Mouse (Mus musculus) MEL (cell line): ENCODE measurements around the gene Kif7.

ENCODE experiments used
- EP300 ChIP-seq, 2 experiments: IDR thresholded peaks; 2 replicates each; pipeline ENCODE4 v1.6.1; 2011; ENCODE audit warnings: improper control_type of control experiment in 2 of 2, low read length in 2 of 2, low read depth in 1 of 2, mild to moderate bottlenecking in 1 of 2
- MAFK ChIP-seq: IDR thresholded peaks from 2 replicates; pipeline ENCODE4 v1.6.1; 2011; ENCODE audit warnings: low read depth, mild to moderate bottlenecking, low read length, improper control_type of control experiment, borderline replicate concordance
- USF2 ChIP-seq, 2 experiments: IDR thresholded peaks; 2 replicates each; pipeline ENCODE4 v1.6.1; 2011 to 2012; ENCODE audit warnings: improper control_type of control experiment in 2 of 2, low read length in 2 of 2, borderline replicate concordance in 1 of 2, inconsistent platforms in 1 of 2, low read depth in 1 of 2, mild to moderate bottlenecking in 1 of 2; ENCODE audit not compliant: insufficient read depth in 1 of 2
- ZMIZ1 ChIP-seq: IDR thresholded peaks from 2 replicates; pipeline ENCODE4 v1.6.1; 2012; ENCODE audit warnings: low read depth, mild to moderate bottlenecking, inconsistent platforms, low read length, improper control_type of control experiment, moderate library complexity

DNA sequence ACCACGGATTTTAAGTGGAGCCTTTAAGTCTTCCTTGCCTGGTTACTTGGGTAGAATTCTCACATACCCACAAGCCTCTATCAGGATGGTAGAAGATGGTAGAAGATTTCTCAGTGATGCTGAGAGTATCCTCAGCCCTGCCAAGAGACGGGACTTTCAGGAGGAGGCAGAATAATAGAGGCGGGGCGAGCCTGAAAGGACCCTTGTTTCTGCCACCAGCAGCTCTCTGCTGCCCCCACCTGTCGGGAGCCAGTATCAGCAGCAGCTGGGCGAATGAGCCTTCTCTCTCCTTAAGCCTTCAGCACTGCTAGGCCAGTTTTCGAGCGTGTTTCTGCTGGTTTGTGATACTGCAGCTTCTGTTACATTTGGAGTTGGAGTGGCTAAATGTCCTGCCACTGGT, 13.6 kb upstream of the Kif7 start:
- no peak for TF ChIP-seq MAFK
- no peak for TF ChIP-seq USF2 (IDR thresholded peaks at IDR 0.05; ENCODE audit: borderline replicate concordance in 1 of 2, insufficient read depth in 1 of 2, low read depth in 1 of 2, low read length in 2 of 2)
- TF ChIP-seq EP300 (IDR thresholded peaks at IDR 0.05; ENCODE audit: low read depth in 1 of 2, low read length in 2 of 2): no peak
- no peak for TF ChIP-seq ZMIZ1
